Mouse (Mus musculus) G1E (cell line): Measurements from ENCODE around the gene Aktip.

ENCODE experiments used
- CTCF ChIP-seq: IDR thresholded peaks from 2 replicates; pipeline ENCODE4 v1.5.1; 2012; ENCODE audit warnings: low read depth, low read length, inconsistent platforms, mixed read lengths
- GATA1 ChIP-seq: IDR thresholded peaks from 2 replicates; pipeline ENCODE4 v1.6.1; 2012; ENCODE audit warnings: borderline replicate concordance, low read length, inconsistent platforms, mixed read lengths
- GATA2 ChIP-seq: IDR thresholded peaks from 2 replicates; pipeline ENCODE4 v1.6.1; 2012; ENCODE audit warnings: low read depth, low read length, inconsistent platforms, borderline replicate concordance
- TAL1 ChIP-seq: conservative IDR thresholded peaks from 2 replicates; pipeline ENCODE4 v1.6.1; 2012; ENCODE audit warnings: low read depth, low read length, inconsistent platforms, mixed read lengths

- TF ChIP-seq GATA1 (no peak), CTCF (no peak), TAL1 (no peak), GATA2 (no peak)
Measured at GRCm38 (mm10) chr8:91088452-91088851, 111.3 kb downstream of the Aktip start.
